Mouse (Mus musculus): ENCODE data around the gene Gm28048.

DNA sequence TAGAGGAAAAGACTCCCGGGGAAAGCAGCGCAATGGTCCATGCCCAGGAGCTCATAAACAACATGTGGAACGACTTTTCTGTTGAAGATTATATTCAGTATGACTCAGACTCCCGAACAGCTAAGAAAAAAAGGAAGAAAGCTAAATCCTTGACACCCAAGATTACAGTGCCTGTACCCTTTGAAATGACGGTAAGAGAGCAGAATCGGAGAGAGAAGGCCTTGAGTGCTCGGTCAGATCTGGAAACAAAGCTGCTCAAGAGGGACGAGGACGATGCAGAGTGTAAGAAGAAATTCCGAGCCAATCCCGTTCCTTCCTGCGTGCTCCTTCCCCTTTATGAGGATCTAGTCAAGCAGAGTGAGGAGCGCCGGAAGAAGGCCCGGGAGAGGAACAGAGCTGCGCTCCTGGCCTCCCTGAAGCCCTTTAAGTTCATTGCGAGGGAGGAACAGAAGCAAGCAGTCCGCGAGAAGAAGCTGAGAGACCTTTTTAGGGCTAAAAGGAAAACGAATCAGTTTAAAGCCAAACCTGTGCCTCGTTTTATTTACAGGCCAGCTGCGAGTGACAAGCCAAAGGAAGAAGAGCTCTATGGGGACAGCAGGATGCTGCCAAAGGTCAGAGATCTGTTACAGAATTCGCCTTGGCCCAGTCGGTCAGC, 38.4 kb upstream of the Gm28048 start:
- TF ChIP-seq MAX (IDR thresholded peaks at IDR 0.05; ENCODE audit: low read depth) (no peak), MYOD1 (IDR thresholded peaks at IDR 0.05; ENCODE audit: control insufficient read depth in 1 of 3, insufficient read length in 2 of 3, low read depth in 2 of 3) (no peak), E2F4 (IDR thresholded peaks at IDR 0.05; ENCODE audit: insufficient read depth) (no peak), USF1 (IDR thresholded peaks at IDR 0.05; ENCODE audit: low read depth) (no peak), POLR2A (IDR thresholded peaks at IDR 0.05; ENCODE audit: insufficient read length, low read depth) (no peak), TCF12 (IDR thresholded peaks at IDR 0.05; ENCODE audit: insufficient read depth, poor library complexity, severe bottlenecking) (no peak), POLR2AphosphoS2 (IDR thresholded peaks at IDR 0.05; ENCODE audit: insufficient read length, low read depth) (no peak)
